Mouse (Mus musculus): Measurements from ENCODE around the gene H2-Q2. TPM values are rescaled to one million over a fixed set of nuclear protein-coding genes. Genes with fewer than 3 reads are reported as not detected.
A peak's percentile ranks its signal among the peaks of the same experiment; 100 is the strongest.
"Not testable (repeated sequence)": the region's sequence is repeated elsewhere in the genome, so short reads cannot be mapped to it uniquely, and the experiment has no call there.

H2-Q2 gene
- polyA plus RNA-seq, 1 experiment from 2014 or later: 1.5 TPM

- DNase-seq; H3K36me3 ChIP-seq (ENCODE audit: control insufficient read depth, insufficient read depth, low read length); H3K4me2 ChIP-seq (ENCODE audit: low read length); H3K9me3 ChIP-seq (ENCODE audit: control insufficient read depth, low read length); H3K27me3 ChIP-seq (ENCODE audit: control insufficient read depth, insufficient read depth, low read length); H3K9ac ChIP-seq (replicated peaks; ENCODE audit: low read length); H3K4me3 ChIP-seq (replicated peaks; ENCODE audit: low read depth, low read length); H3K27ac ChIP-seq (replicated peaks; ENCODE audit: low read depth, low read length); ATAC-seq (ENCODE audit: low FRiP score, low TSS enrichment); H3K4me1 ChIP-seq (ENCODE audit: control insufficient read depth, insufficient read depth, low read length): not testable (repeated sequence)
- WGBS: 77% methylated on average over 6 of the region's 6 CpGs
Observed at GRCm38 (mm10) chr17:35353275-35353674, 11.2 kb downstream of the H2-Q2 start.

- DNase-seq: no peak
- Histone ChIP-seq H3K4me3 (replicated peaks; ENCODE audit: low read depth, low read length) (no peak overlapping the region), H3K27me3 (ENCODE audit: control insufficient read depth, insufficient read depth, low read length) (peaks cover 4% of the 10 kb centered on the region; the same call in 1 of the 2 replicates), H3K4me1 (ENCODE audit: control insufficient read depth, insufficient read depth, low read length) (peaks cover 2% of the 10 kb centered on the region; the same call in 1 of the 2 replicates), H3K27ac (replicated peaks; ENCODE audit: low read depth, low read length) (no peak overlapping the region), H3K9ac (replicated peaks; ENCODE audit: low read length) (no peak overlapping the region), H3K4me2 (ENCODE audit: low read length) (no peak overlapping the region), H3K36me3 (ENCODE audit: control insufficient read depth, insufficient read depth, low read length) (no peaks in the 10 kb centered on the region), H3K9me3 (ENCODE audit: control insufficient read depth, low read length) (no peaks in the 10 kb centered on the region)
- 77% methylated on average over 2 of the region's 2 CpGs for WGBS
- no peak for ATAC-seq (ENCODE audit: low FRiP score, low TSS enrichment)
Observed at GRCm38 (mm10) chr17:35354071-35354470, 12.0 kb downstream of the H2-Q2 start.

GRCm38 (mm10) chr17:35357086-35357485 is 15.0 kb downstream of the H2-Q2 start:
- Histone ChIP-seq H3K4me3 (replicated peaks; ENCODE audit: low read depth, low read length) (no peak overlapping the region), H3K4me1 (ENCODE audit: control insufficient read depth, insufficient read depth, low read length) (peaks cover 4% of the 10 kb centered on the region; the same call in 1 of the 2 replicates), H3K4me2 (ENCODE audit: low read length) (no peak overlapping the region), H3K27me3 (ENCODE audit: control insufficient read depth, insufficient read depth, low read length) (peaks cover 4% of the 10 kb centered on the region; the same call in 1 of the 2 replicates), H3K27ac (replicated peaks; ENCODE audit: low read depth, low read length) (no peak overlapping the region), H3K9me3 (ENCODE audit: control insufficient read depth, low read length) (no peaks in the 10 kb centered on the region), H3K36me3 (ENCODE audit: control insufficient read depth, insufficient read depth, low read length) (no peaks in the 10 kb centered on the region), H3K9ac (replicated peaks; ENCODE audit: low read length) (no peak overlapping the region)
- ATAC-seq (ENCODE audit: low FRiP score, low TSS enrichment): no peak
- DNase-seq: no peak
- 52% methylated on average over 1 of the region's 1 CpGs for WGBS

- Histone ChIP-seq H3K9me3 (ENCODE audit: control insufficient read depth, low read length) (peaks cover 5% of the 10 kb centered on the region; the same call in 1 of the 2 replicates), H3K4me2 (ENCODE audit: low read length) (peak overlapping the region; percentile 60), H3K9ac (replicated peaks; ENCODE audit: low read length) (peak overlapping the region; percentile 29; the same call in 1 of the 2 replicates), H3K4me3 (replicated peaks; ENCODE audit: low read depth, low read length) (peak overlapping the region; percentile 28), H3K4me1 (ENCODE audit: control insufficient read depth, insufficient read depth, low read length) (peaks cover 4% of the 10 kb centered on the region; the same call in 1 of the 2 replicates), H3K36me3 (ENCODE audit: control insufficient read depth, insufficient read depth, low read length) (no peaks in the 10 kb centered on the region), H3K27ac (replicated peaks; ENCODE audit: low read depth, low read length) (no peak overlapping the region), H3K27me3 (ENCODE audit: control insufficient read depth, insufficient read depth, low read length) (peaks cover 4% of the 10 kb centered on the region; the same call in 1 of the 2 replicates)
- peak; percentile 31 for DNase-seq
- ATAC-seq (ENCODE audit: low FRiP score, low TSS enrichment): no peak
- 7% methylated on average over 38 of the region's 38 CpGs for WGBS
Observed at GRCm38 (mm10) chr17:35358763-35359469, 16.9 kb downstream of the H2-Q2 start.

GRCm38 (mm10) chr17:35359470-35359862 is 17.4 kb downstream of the H2-Q2 start:
- 19% methylated on average over 21 of the region's 21 CpGs for WGBS
- H3K9ac ChIP-seq (replicated peaks; ENCODE audit: low read length): no peak overlapping the region; the same call in 1 of the 2 replicates
- peak overlapping the region; percentile 28 for H3K4me3 ChIP-seq (replicated peaks; ENCODE audit: low read depth, low read length)
- H3K4me1 ChIP-seq (ENCODE audit: control insufficient read depth, insufficient read depth, low read length): peaks cover 4% of the 10 kb centered on the region; the same call in 1 of the 2 replicates
- peak overlapping the region; percentile 60 for H3K4me2 ChIP-seq (ENCODE audit: low read length)
- H3K36me3 ChIP-seq (ENCODE audit: control insufficient read depth, insufficient read depth, low read length): no peaks in the 10 kb centered on the region
- DNase-seq (no peak), ATAC-seq (ENCODE audit: low FRiP score, low TSS enrichment) (no peak)
- peaks cover 4% of the 10 kb centered on the region; the same call in 1 of the 2 replicates for H3K27me3 ChIP-seq (ENCODE audit: control insufficient read depth, insufficient read depth, low read length)
- H3K27ac ChIP-seq (replicated peaks; ENCODE audit: low read depth, low read length): no peak overlapping the region
- peaks cover 5% of the 10 kb centered on the region; the same call in 1 of the 2 replicates for H3K9me3 ChIP-seq (ENCODE audit: control insufficient read depth, low read length)

GRCm38 (mm10) chr17:35379369-35379728 is 37.3 kb downstream of the H2-Q2 start, which contains the start of gene H2-Q4:
TSS of gene H2-Q4 (plus strand) at chr17:35379617.
- peaks cover 11% of the 10 kb centered on the region; the same call in 1 of the 2 replicates for H3K27me3 ChIP-seq (ENCODE audit: control insufficient read depth, insufficient read depth, low read length)
- H3K4me1 ChIP-seq (ENCODE audit: control insufficient read depth, insufficient read depth, low read length): 0 out of 2 replicates have a peak, but pooled peaks cover 8% of the 10 kb centered on the region
- H3K4me3 ChIP-seq (replicated peaks; ENCODE audit: low read depth, low read length): peak within 1 kb of the TSS; percentile 47
- no peaks in the 10 kb centered on the region for H3K36me3 ChIP-seq (ENCODE audit: control insufficient read depth, insufficient read depth, low read length)
- DNase-seq (peak; percentile 82), ATAC-seq (ENCODE audit: low FRiP score, low TSS enrichment) (peak; percentile 55; the same call in 1 of the 2 replicates)
- H3K9me3 ChIP-seq (ENCODE audit: control insufficient read depth, low read length): no peaks in the 10 kb centered on the region; the same call in 1 of the 2 replicates
- H3K27ac ChIP-seq (replicated peaks; ENCODE audit: low read depth, low read length): no peak within 1 kb of the TSS
- 1% methylated on average over 16 of the region's 16 CpGs for WGBS
- peak within 1 kb of the TSS; percentile 89 for H3K4me2 ChIP-seq (ENCODE audit: low read length)
- H3K9ac ChIP-seq (replicated peaks; ENCODE audit: low read length): peak within 1 kb of the TSS; percentile 46

- WGBS: 1% methylated on average over 65 of the region's 70 CpGs
- Histone ChIP-seq H3K36me3 (ENCODE audit: control insufficient read depth, insufficient read depth, low read length) (no peaks in the 10 kb centered on the region), H3K9ac (replicated peaks; ENCODE audit: low read length) (peak overlapping the region; percentile 46), H3K27me3 (ENCODE audit: control insufficient read depth, insufficient read depth, low read length) (peaks cover 11% of the 10 kb centered on the region; the same call in 1 of the 2 replicates), H3K9me3 (ENCODE audit: control insufficient read depth, low read length) (no peaks in the 10 kb centered on the region; the same call in 1 of the 2 replicates), H3K4me3 (replicated peaks; ENCODE audit: low read depth, low read length) (peak overlapping the region; percentile 47), H3K4me2 (ENCODE audit: low read length) (peak overlapping the region; percentile 89), H3K27ac (replicated peaks; ENCODE audit: low read depth, low read length) (no peak overlapping the region), H3K4me1 (ENCODE audit: control insufficient read depth, insufficient read depth, low read length) (0 out of 2 replicates have a peak, but pooled peaks cover 8% of the 10 kb centered on the region)
- peak; percentile 51 for DNase-seq
- no peak for ATAC-seq (ENCODE audit: low FRiP score, low TSS enrichment)
Observed at GRCm38 (mm10) chr17:35379729-35380451, 37.8 kb downstream of the H2-Q2 start.

GRCm38 (mm10) chr17:35389796-35390195 is 47.8 kb downstream of the H2-Q2 start:
- WGBS: 6% methylated on average over 7 of the region's 7 CpGs
- not testable (repeated sequence) for H3K9ac ChIP-seq (replicated peaks; ENCODE audit: low read length); H3K4me2 ChIP-seq (ENCODE audit: low read length); H3K9me3 ChIP-seq (ENCODE audit: control insufficient read depth, low read length); H3K27ac ChIP-seq (replicated peaks; ENCODE audit: low read depth, low read length); H3K4me3 ChIP-seq (replicated peaks; ENCODE audit: low read depth, low read length); ATAC-seq (ENCODE audit: low FRiP score, low TSS enrichment); H3K36me3 ChIP-seq (ENCODE audit: control insufficient read depth, insufficient read depth, low read length); H3K27me3 ChIP-seq (ENCODE audit: control insufficient read depth, insufficient read depth, low read length); H3K4me1 ChIP-seq (ENCODE audit: control insufficient read depth, insufficient read depth, low read length)
- DNase-seq: peak; percentile 57
